ENCODE assay signal across 9 mouse cellular contexts in genomic region chr8:128487966-128488931, GRCm38 (mm10).
DNase-seq lines count a peak whose midpoint lies in the region; ATAC-seq lines count a peak whose summit lies in the region.
"Had no signal": no experiment of that assay in that cellular context is flagged by ENCODE, and none has a peak within 500 bp of the region (broad histone marks: within the 10 kb centered on the region; RNA-seq: fewer than 3 reads in every experiment).

No protein-coding gene starts in this region.

- H3K4me3 ChIP-seq in erythroblast, embryonic 14.5 days (replicated peaks) = peak overlapping the region; percentile 22
- H3K4me3 ChIP-seq in liver, embryonic 15.5 days (replicated peaks) = peak overlapping the region; percentile 30
- H3K4me3 ChIP-seq: embryonic facial prominence, embryonic 15.5 days had no signal

- no peak overlapping the region for H3K9ac ChIP-seq in liver, embryonic 15.5 days
- H3K9ac ChIP-seq: embryonic facial prominence, embryonic 15.5 days had no signal

- DNase-seq in T-cell, adult 2 months (ENCODE audit: low spot score) = peak; percentile 15
- DNase-seq in induced T-regulatory cell, adult 2 months (ENCODE audit: low read depth) = peak; percentile 31
- peak; percentile 44 for DNase-seq in retina, postnatal 1 day
- no peak for DNase-seq in frontal cortex, postnatal 10 days (ENCODE audit: low spot score in 2 of 2)
- DNase-seq in cerebellum, postnatal 10 days = no peak

- WGBS in liver, embryonic 15.5 days (ENCODE audit: insufficient replicate concordance) = 33% methylated on average over 10 of the region's 10 CpGs

- H3K36me3 ChIP-seq in erythroblast, embryonic 14.5 days (ENCODE audit: control insufficient read depth) = no peaks in the 10 kb centered on the region
- H3K36me3 ChIP-seq in liver, embryonic 15.5 days (replicated peaks) = no peaks in the 10 kb centered on the region
- H3K36me3 ChIP-seq: embryonic facial prominence, embryonic 15.5 days had no signal

- no peaks in the 10 kb centered on the region for H3K27me3 ChIP-seq in erythroblast, embryonic 14.5 days (ENCODE audit: control insufficient read depth)
- no peaks in the 10 kb centered on the region for H3K27me3 ChIP-seq in liver, embryonic 15.5 days
- H3K27me3 ChIP-seq: embryonic facial prominence, embryonic 15.5 days had no signal

- ATAC-seq in erythroblast, adult 5-6 weeks (replicated peaks; ENCODE audit: low FRiP score, poor library complexity, severe bottlenecking) = no peak
- ATAC-seq in liver, embryonic 15.5 days (ENCODE audit: insufficient read depth) = peak; percentile 62

- H3K9me3 ChIP-seq in erythroblast, embryonic 14.5 days (ENCODE audit: control insufficient read depth, low read length) = no peaks in the 10 kb centered on the region
- no peaks in the 10 kb centered on the region for H3K9me3 ChIP-seq in liver, embryonic 15.5 days (replicated peaks)
- H3K9me3 ChIP-seq: embryonic facial prominence, embryonic 15.5 days had no signal

- no peaks in the 10 kb centered on the region for H3K4me1 ChIP-seq in erythroblast, embryonic 14.5 days (ENCODE audit: control insufficient read depth)
- peaks cover 15% of the 10 kb centered on the region; the same call in 1 of the 2 replicates for H3K4me1 ChIP-seq in liver, embryonic 15.5 days (replicated peaks)
- H3K4me1 ChIP-seq: embryonic facial prominence, embryonic 15.5 days had no signal

- H3K27ac ChIP-seq in liver, embryonic 15.5 days (replicated peaks) = peak overlapping the region; percentile 69
- H3K27ac ChIP-seq: embryonic facial prominence, embryonic 15.5 days had no signal

- peak overlapping the region; percentile 42 for H3K4me2 ChIP-seq in liver, embryonic 15.5 days
- H3K4me2 ChIP-seq: embryonic facial prominence, embryonic 15.5 days had no signal

Comparison
In these comparisons a context has a peak if more than half of its experiments do, and no peak if none do; other contexts are left out.
1. DNase-seq: peak in T-cell, adult 2 months (single experiment), induced T-regulatory cell, adult 2 months (single experiment) and retina, postnatal 1 day (single experiment); none in frontal cortex, postnatal 10 days (0 of 2) and cerebellum, postnatal 10 days (0 of 2).